Mouse (Mus musculus) central nervous system, embryonic 11.5 days (tissue): ENCODE data around the gene 1700008P02Rik. TPM values are rescaled to one million over a fixed set of nuclear protein-coding genes. Genes with fewer than 3 reads are reported as not detected.

Experiments used
- polyA plus RNA-seq: library from polyadenylated mRNA; depleted of rRNA; stranded (reverse); fragments of >200 nt; gene quantifications from 2 replicates; pipeline ENCODE4 v1.2.3, GENCODE M21; 2012; rRNA removed

The 1700008P02Rik gene
- not detected in 2 replicates for polyA plus RNA-seq

GRCm38 (mm10) chr3:6620343-6620742 lies at the start of gene 1700008P02Rik:
Gene 1700008P02Rik (minus strand): TSS chr3:6620443.

